Mouse (Mus musculus) neural tube, embryonic 12.5 days (tissue): ENCODE measurements around the gene Tnrc6c. TPM values are rescaled to one million over a fixed set of nuclear protein-coding genes. Genes with fewer than 3 reads are reported as not detected.
A peak's percentile ranks its signal among the peaks of the same experiment; 100 is the strongest.

Experiments
- ATAC-seq: fragments of 200-750 bp; cut with Nextera tagmentation; 2 replicates; pipeline ENCODE4 v1.8.0; 2017; ENCODE audit warnings: low read depth, mild to moderate bottlenecking, moderate TSS enrichment, moderate library complexity; ENCODE audit not compliant: low FRiP score
- H3K27ac ChIP-seq: fragments of 300-500 bp; sonication (generic); 2 replicates; pipeline ENCODE4 v1.5.1; 2016
- H3K27me3 ChIP-seq: fragments of 300-500 bp; sonication (generic); replicated peaks from 2 replicates; pipeline ENCODE4 v1.6.1; 2016; ENCODE audit warnings: mild to moderate bottlenecking
- H3K36me3 ChIP-seq: fragments of 300-500 bp; sonication (generic); 2 replicates; pipeline ENCODE4 v1.6.1; 2016; ENCODE audit warnings: mild to moderate bottlenecking
- H3K4me1 ChIP-seq: fragments of 300-500 bp; sonication (generic); 2 replicates; pipeline ENCODE4 v1.6.1; 2016
- H3K4me2 ChIP-seq: fragments of 300-500 bp; sonication (generic); replicated peaks from 2 replicates; pipeline ENCODE4 v1.6.1; 2016; ENCODE audit warnings: mild to moderate bottlenecking
- H3K4me3 ChIP-seq: fragments of 300-500 bp; sonication (generic); 2 replicates; pipeline ENCODE4 v1.5.1; 2016
- H3K9ac ChIP-seq: fragments of 300-500 bp; sonication (generic); 2 replicates; pipeline ENCODE4 v1.6.1; 2016; ENCODE audit warnings: mild to moderate bottlenecking
- H3K9me3 ChIP-seq: fragments of 300-500 bp; sonication (generic); 2 replicates; pipeline ENCODE4 v1.6.1; 2016; ENCODE audit warnings: mild to moderate bottlenecking
- WGBS: fragments of 180-500 bp; shearing (Covaris S2); methylation state at CpG from one replicate; pipeline ENCODE4 v1.1.7; 2016; 5-methylcytosine and 5-hydroxymethylcytosine counted together
- polyA plus RNA-seq: library from polyadenylated mRNA; unstranded; fragments of >200 nt; fragmentation: Nextera tagmentation; extraction: Ambion mirVana; gene quantifications from 2 replicates; pipeline ENCODE4 v1.2.1, GENCODE M21; 2016

The Tnrc6c gene
- polyA plus RNA-seq, 1 experiment from 2014 or later: 25.0 TPM

- peaks cover 9% of the 10 kb centered on the region; the same call in 1 of the 2 replicates for H3K4me1 ChIP-seq
- H3K9ac ChIP-seq: no peak overlapping the region
- H3K27me3 ChIP-seq: peaks cover 20% of the 10 kb centered on the region
- H3K4me3 ChIP-seq: no peak overlapping the region
- H3K27ac ChIP-seq: no peak overlapping the region
- WGBS: 32% methylated on average over 23 of the region's 23 CpGs
- no peak for ATAC-seq
- H3K4me2 ChIP-seq: peak overlapping the region; percentile 44
- no peaks in the 10 kb centered on the region for H3K9me3 ChIP-seq
- H3K36me3 ChIP-seq: no peaks in the 10 kb centered on the region
Observed at GRCm38 (mm10) chr11:117790703-117791440, 136.8 kb downstream of the Tnrc6c start.

GRCm38 (mm10) chr11:117791441-117791761 lies 137.3 kb downstream of the Tnrc6c start:
- H3K27me3 ChIP-seq: peaks cover 20% of the 10 kb centered on the region
- ATAC-seq: no peak
- WGBS: 89% methylated on average over 9 of the region's 9 CpGs
- H3K4me3 ChIP-seq: no peak overlapping the region
- H3K36me3 ChIP-seq: no peaks in the 10 kb centered on the region
- no peak overlapping the region for H3K4me2 ChIP-seq
- H3K4me1 ChIP-seq: peaks cover 9% of the 10 kb centered on the region; the same call in 1 of the 2 replicates
- no peaks in the 10 kb centered on the region for H3K9me3 ChIP-seq
- H3K27ac ChIP-seq: no peak overlapping the region
- H3K9ac ChIP-seq: no peak overlapping the region

- H3K9me3 ChIP-seq: no peaks in the 10 kb centered on the region
- peak overlapping the region; percentile 41 for H3K4me2 ChIP-seq
- 0 out of 2 replicates have a peak overlapping the region, but pooled peaks have one; percentile 5 for H3K4me3 ChIP-seq
- 6% methylated on average over 22 of the region's 22 CpGs for WGBS
- H3K4me1 ChIP-seq: peaks cover 12% of the 10 kb centered on the region; the same call in 1 of the 2 replicates
- H3K36me3 ChIP-seq: no peaks in the 10 kb centered on the region
- H3K27me3 ChIP-seq: peaks cover 20% of the 10 kb centered on the region
- no peak overlapping the region for H3K27ac ChIP-seq
- ATAC-seq: no peak
- H3K9ac ChIP-seq: no peak overlapping the region
Observed at GRCm38 (mm10) chr11:117792281-117792888, 138.3 kb downstream of the Tnrc6c start.

DNA sequence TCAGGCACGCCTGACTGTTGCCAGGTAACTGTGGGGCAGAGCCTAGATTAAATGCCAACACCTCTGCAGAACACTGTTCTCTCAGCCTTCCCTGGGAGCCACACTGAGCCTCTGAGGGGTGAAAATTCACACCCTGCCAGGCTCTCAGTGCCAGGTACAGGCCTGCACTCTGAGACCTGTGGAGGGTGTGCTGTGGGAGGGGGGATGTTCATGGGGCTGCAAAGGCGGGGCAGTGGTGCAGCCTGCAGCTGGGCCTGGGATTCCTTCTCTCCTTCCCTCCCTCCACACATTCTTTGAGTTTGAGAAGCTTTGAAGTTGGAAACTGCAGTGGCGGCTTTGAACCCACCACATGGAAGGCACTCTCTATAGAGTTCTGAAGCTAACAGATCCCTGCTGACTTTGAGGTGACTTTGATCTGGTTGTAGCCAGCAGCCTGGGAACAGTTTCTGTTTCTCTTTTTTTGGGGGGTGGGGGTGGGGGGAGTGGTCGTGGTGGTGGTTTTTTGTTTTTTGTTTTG lies 140.0 kb downstream of the Tnrc6c start:
- Histone ChIP-seq H3K9ac (no peak overlapping the region), H3K36me3 (no peaks in the 10 kb centered on the region), H3K4me1 (peaks cover 18% of the 10 kb centered on the region; the same call in 1 of the 2 replicates), H3K27me3 (peaks cover 20% of the 10 kb centered on the region), H3K4me3 (no peak overlapping the region), H3K27ac (no peak overlapping the region), H3K9me3 (no peaks in the 10 kb centered on the region), H3K4me2 (no peak overlapping the region)
- no peak for ATAC-seq
- WGBS: 63% methylated on average over 4 of the region's 4 CpGs

- 44% methylated on average over 5 of the region's 5 CpGs for WGBS
- no peak overlapping the region for H3K9ac ChIP-seq
- H3K27ac ChIP-seq: no peak overlapping the region
- H3K4me1 ChIP-seq: peaks cover 12% of the 10 kb centered on the region; the same call in 1 of the 2 replicates
- H3K36me3 ChIP-seq: no peaks in the 10 kb centered on the region
- ATAC-seq: no peak
- no peak overlapping the region for H3K4me3 ChIP-seq
- peaks cover 3% of the 10 kb centered on the region; the same call in 1 of the 2 replicates for H3K27me3 ChIP-seq
- H3K9me3 ChIP-seq: no peaks in the 10 kb centered on the region
- no peak overlapping the region for H3K4me2 ChIP-seq
Observed at GRCm38 (mm10) chr11:117796954-117797353, 142.9 kb downstream of the Tnrc6c start.

DNA sequence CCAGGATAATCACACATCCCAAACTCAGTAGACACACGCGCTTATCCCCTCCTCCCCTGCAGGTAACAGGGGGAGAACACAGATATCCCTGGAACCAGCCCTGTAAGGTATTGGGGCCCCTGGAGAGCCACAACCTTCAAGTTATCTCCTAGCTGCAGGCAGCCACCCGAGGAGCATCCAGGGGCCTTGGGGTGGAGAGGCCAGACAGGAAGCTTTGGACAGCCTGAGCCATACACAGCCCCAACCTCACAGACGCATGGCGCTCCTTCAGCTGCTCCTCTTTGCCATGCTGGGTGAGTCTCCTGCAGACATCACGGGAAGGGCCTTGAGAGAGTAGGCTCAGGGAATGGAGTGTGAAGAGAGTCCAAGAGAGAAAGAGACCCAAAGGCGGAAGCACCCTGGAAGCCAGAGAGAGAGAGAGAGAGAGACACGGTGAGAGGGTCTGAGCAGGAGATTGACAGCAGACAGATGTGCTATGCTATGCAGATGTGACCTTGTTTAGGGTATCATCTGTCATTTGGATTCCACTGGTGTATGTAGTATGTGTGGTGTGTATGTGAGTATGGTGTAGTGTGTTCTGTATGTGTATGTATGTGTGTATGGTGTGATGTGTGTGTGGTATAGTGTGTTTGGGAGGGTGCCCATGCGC lies 143.5 kb downstream of the Tnrc6c start, which contains the start of gene 6030468B19Rik:
TSS of gene 6030468B19Rik (plus strand) at position 150 of the 649 bp plus-strand sequence.
- Histone ChIP-seq H3K4me3 (no peak within 1 kb of the TSS), H3K9me3 (no peaks in the 10 kb centered on the region), H3K36me3 (no peaks in the 10 kb centered on the region), H3K4me1 (0 out of 2 replicates have a peak, but pooled peaks cover 9% of the 10 kb centered on the region), H3K4me2 (0 out of 2 replicates have a peak within 1 kb of the TSS, but pooled peaks have one; percentile 5), H3K9ac (no peak within 1 kb of the TSS), H3K27ac (no peak within 1 kb of the TSS), H3K27me3 (no peaks in the 10 kb centered on the region)
- ATAC-seq: no peak
- 62% methylated on average over 9 of the region's 9 CpGs for WGBS

GRCm38 (mm10) chr11:117798160-117798541 lies 144.1 kb downstream of the Tnrc6c start:
- Histone ChIP-seq H3K27ac (no peak overlapping the region), H3K4me3 (no peak overlapping the region), H3K27me3 (no peaks in the 10 kb centered on the region), H3K9ac (no peak overlapping the region), H3K9me3 (no peaks in the 10 kb centered on the region), H3K4me1 (0 out of 2 replicates have a peak, but pooled peaks cover 8% of the 10 kb centered on the region), H3K4me2 (0 out of 2 replicates have a peak overlapping the region, but pooled peaks have one; percentile 5), H3K36me3 (no peaks in the 10 kb centered on the region)
- no peak for ATAC-seq
- WGBS: 56% methylated on average over 2 of the region's 2 CpGs

DNA sequence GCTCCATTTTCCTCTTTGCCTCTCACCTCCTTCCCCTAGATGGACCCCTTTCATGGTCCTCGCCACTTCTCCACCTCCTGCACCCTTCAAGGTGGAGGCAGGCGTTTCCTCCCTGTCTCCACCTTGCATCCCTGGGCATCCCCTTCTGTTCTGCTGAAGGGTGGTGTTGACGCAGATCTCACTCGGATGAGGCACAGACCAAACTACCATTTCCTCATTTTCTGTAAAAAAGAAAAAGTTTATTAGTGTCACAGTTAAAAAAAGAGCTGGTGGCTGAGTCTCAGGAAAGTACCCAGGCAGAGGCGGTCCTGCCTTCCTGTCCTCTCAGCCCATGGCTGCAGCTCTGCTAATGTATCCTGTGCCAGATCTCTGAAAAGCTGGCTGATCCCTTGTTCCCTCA lies 145.1 kb downstream of the Tnrc6c start:
- Histone ChIP-seq H3K27me3 (no peaks in the 10 kb centered on the region), H3K36me3 (no peaks in the 10 kb centered on the region), H3K27ac (no peak overlapping the region), H3K9me3 (no peaks in the 10 kb centered on the region), H3K4me2 (no peak overlapping the region), H3K9ac (no peak overlapping the region), H3K4me1 (0 out of 2 replicates have a peak, but pooled peaks cover 8% of the 10 kb centered on the region), H3K4me3 (no peak overlapping the region)
- 76% methylated on average over 5 of the region's 5 CpGs for WGBS
- ATAC-seq: no peak

DNA sequence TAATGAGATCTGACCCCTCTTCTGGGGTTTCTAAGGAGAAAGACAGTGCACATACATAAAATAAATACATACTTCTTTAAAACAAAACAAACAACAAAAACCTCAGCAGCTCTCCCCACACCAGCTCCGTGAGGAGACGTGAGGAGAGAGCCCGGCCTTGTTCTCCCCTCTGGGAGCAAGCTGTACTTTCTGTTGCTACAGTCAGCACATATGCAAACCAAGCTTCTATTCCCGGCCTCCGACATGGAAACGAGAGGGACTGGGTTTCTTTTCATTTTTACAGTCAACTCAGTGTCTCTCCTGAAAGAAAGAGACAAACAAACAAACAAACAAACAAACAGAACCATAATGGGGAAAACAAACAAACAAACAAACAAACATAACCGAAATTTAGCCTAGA lies 145.9 kb downstream of the Tnrc6c start:
- no peak for ATAC-seq
- H3K27me3 ChIP-seq: no peaks in the 10 kb centered on the region
- H3K27ac ChIP-seq: no peak overlapping the region
- no peak overlapping the region for H3K4me2 ChIP-seq
- H3K36me3 ChIP-seq: no peaks in the 10 kb centered on the region
- WGBS: 90% methylated on average over 7 of the region's 7 CpGs
- no peaks in the 10 kb centered on the region for H3K9me3 ChIP-seq
- no peak overlapping the region for H3K9ac ChIP-seq
- 0 out of 2 replicates have a peak, but pooled peaks cover 8% of the 10 kb centered on the region for H3K4me1 ChIP-seq
- no peak overlapping the region for H3K4me3 ChIP-seq

DNA sequence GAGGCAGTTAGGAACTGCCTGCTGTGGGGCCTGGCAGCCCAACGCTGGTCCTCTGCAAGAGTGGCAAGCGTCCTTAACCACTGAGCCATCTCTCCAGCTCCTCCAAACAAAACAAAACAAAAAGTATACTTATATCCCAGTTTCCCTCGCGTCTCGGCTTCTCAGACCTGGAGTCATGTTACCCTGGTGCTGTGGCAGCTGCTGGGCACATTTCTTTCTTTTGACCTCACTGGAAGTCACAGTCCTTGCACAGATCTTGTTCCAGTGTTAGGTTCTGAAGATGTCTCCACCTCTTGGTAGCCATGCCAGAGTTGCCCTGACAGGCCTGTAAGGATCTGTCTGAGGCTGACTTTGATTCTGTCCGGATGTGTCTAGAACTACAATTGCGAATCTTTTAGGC lies 147.6 kb downstream of the Tnrc6c start:
- Histone ChIP-seq H3K36me3 (no peaks in the 10 kb centered on the region), H3K4me2 (no peak overlapping the region), H3K27me3 (no peaks in the 10 kb centered on the region), H3K27ac (no peak overlapping the region), H3K4me3 (no peak overlapping the region), H3K9me3 (no peaks in the 10 kb centered on the region), H3K9ac (no peak overlapping the region), H3K4me1 (0 out of 2 replicates have a peak, but pooled peaks cover 8% of the 10 kb centered on the region)
- 77% methylated on average over 7 of the region's 7 CpGs for WGBS
- ATAC-seq: no peak

DNA sequence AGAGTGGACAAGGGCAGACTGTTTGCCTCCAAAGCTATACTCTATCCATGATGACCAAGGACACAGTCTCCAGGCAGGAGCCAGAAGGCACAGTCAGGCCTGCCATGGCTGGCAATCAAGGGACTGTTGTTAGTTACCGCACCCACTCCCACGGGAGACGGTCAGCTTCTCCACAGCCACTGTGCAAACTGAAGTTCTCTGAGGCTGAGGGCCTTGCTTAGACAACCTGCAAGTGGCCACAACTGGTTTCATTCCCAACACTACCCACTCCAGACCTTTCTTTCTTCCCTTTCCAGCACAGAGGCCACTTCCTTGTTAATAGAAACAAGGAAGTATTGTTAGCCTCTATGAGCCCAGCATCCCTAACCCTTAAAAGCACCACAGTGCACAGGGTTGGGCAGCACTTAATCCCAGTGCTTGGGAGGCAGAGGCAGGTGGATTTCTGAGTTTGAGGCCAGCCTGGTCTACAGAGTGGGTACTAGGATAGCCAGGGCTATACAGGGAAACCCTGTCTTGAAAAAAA lies 149.1 kb downstream of the Tnrc6c start:
- no peaks in the 10 kb centered on the region for H3K36me3 ChIP-seq
- H3K9ac ChIP-seq: no peak overlapping the region
- H3K27ac ChIP-seq: no peak overlapping the region
- H3K27me3 ChIP-seq: no peaks in the 10 kb centered on the region
- no peaks in the 10 kb centered on the region for H3K9me3 ChIP-seq
- no peak overlapping the region for H3K4me3 ChIP-seq
- no peak overlapping the region for H3K4me2 ChIP-seq
- WGBS: 98% methylated on average over 3 of the region's 3 CpGs
- ATAC-seq: no peak
- 0 out of 2 replicates have a peak, but pooled peaks cover 2% of the 10 kb centered on the region for H3K4me1 ChIP-seq

DNA sequence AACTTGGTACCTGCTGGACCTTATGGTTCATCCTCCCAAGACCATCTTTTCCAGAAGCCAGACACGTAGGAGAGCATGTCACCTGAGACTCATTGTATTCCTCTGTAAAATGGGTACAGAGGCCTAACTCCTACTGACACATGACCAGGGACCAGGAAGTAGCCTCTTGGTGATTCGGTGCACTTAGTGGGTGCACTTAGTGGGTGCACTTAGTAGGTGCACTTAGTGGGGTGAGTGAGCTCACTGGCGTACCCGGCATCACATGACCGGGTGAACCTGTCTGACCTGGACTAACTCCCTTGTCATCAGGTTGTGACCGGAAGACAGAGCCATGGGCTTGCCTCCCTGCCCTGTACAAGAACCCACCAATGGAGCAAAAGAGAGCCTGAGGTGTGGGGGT lies 152.7 kb downstream of the Tnrc6c start:
- no peak overlapping the region for H3K4me2 ChIP-seq
- ATAC-seq: no peak
- H3K36me3 ChIP-seq: no peaks in the 10 kb centered on the region
- no peaks in the 10 kb centered on the region for H3K9me3 ChIP-seq
- H3K4me3 ChIP-seq: no peak overlapping the region
- no peak overlapping the region for H3K9ac ChIP-seq
- WGBS: 94% methylated on average over 6 of the region's 6 CpGs
- peaks cover 9% of the 10 kb centered on the region; the same call in 1 of the 2 replicates for H3K27me3 ChIP-seq
- H3K4me1 ChIP-seq: peaks cover 18% of the 10 kb centered on the region
- H3K27ac ChIP-seq: no peak overlapping the region
